Comparison of ENCODE assay signal across 28 mouse cellular contexts in the genomic region with DNA sequence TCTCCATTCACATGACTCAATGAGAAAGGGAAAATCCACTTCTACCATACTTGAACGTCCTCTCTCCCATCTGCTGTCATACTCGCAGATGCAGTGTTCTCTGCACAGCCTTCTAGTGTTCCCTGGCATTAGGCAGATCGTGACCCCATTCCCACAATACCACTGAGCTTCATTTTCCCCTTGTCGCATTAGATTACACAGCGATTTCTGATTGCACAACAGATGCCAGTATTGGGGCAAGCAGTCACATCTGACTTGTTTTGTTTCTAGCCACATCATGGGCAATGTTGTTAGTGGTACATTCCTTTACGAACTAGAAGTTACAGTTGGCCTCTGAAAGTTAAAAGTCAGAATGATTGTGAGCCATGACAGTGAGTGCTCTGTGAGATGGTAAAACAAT.
A peak's percentile ranks its signal among the peaks of the same experiment; 100 is the strongest.
DNase-seq lines count a peak whose midpoint lies in the region; ATAC-seq and TF ChIP-seq lines count a peak whose summit lies in the region.
"Had no signal": no experiment of that assay in that cellular context is flagged by ENCODE, and none has a peak within 500 bp of the region (broad histone marks: within the 10 kb centered on the region; RNA-seq: fewer than 3 reads in every experiment).

No protein-coding gene starts in this region.

- H3K36me3 ChIP-seq in embryonic facial prominence, embryonic 14.5 days (ENCODE audit: control insufficient read depth, insufficient read depth, low read length), result no peaks in the 10 kb centered on the region
- no peaks in the 10 kb centered on the region for H3K36me3 ChIP-seq in embryonic facial prominence, embryonic 10.5 days (replicated peaks)
- no peaks in the 10 kb centered on the region for H3K36me3 ChIP-seq in liver, postnatal 0 days (replicated peaks; ENCODE audit: insufficient read depth, low read length)
- H3K36me3 ChIP-seq: forebrain, embryonic 15.5 days; heart, embryonic 15.5 days; liver, embryonic 13.5 days; neural tube, embryonic 13.5 days had no signal

- no peak overlapping the region for H3K4me3 ChIP-seq in embryonic facial prominence, embryonic 14.5 days (ENCODE audit: low read depth, low read length)
- no peak overlapping the region for H3K4me3 ChIP-seq in embryonic facial prominence, embryonic 10.5 days
- no peak overlapping the region for H3K4me3 ChIP-seq in liver, postnatal 0 days (ENCODE audit: low read depth, low read length)
- H3K4me3 ChIP-seq: forebrain, embryonic 15.5 days; heart, embryonic 15.5 days; liver, embryonic 13.5 days; megakaryocyte, embryonic 14.5 days; neural tube, embryonic 13.5 days had no signal

- no peak for TF ChIP-seq EP300 in liver, postnatal 0 days (IDR thresholded peaks at IDR 0.05; ENCODE audit: low read depth)

- TF ChIP-seq CTCF in liver, postnatal 0 days (IDR thresholded peaks at IDR 0.05; ENCODE audit: low read depth), result no peak

- no peak overlapping the region for H3K4me2 ChIP-seq in embryonic facial prominence, embryonic 14.5 days (ENCODE audit: low read depth, low read length)
- no peak overlapping the region for H3K4me2 ChIP-seq in liver, postnatal 0 days (ENCODE audit: low read depth, low read length)
- H3K4me2 ChIP-seq: forebrain, embryonic 15.5 days; heart, embryonic 15.5 days; hindbrain, embryonic 14.5 days; liver, embryonic 13.5 days; lung, embryonic 14.5 days; neural tube, embryonic 13.5 days had no signal

- no peak overlapping the region; the same call in 1 of the 2 replicates for H3K27ac ChIP-seq in embryonic facial prominence, embryonic 14.5 days (replicated peaks; ENCODE audit: low read depth, low read length)
- H3K27ac ChIP-seq in embryonic facial prominence, embryonic 10.5 days (replicated peaks), result no peak overlapping the region
- no peak overlapping the region for H3K27ac ChIP-seq in liver, postnatal 0 days (ENCODE audit: low read depth)
- H3K27ac ChIP-seq: forebrain, embryonic 15.5 days; heart, embryonic 15.5 days; hindbrain, embryonic 14.5 days; kidney, postnatal 0 days; liver, embryonic 13.5 days; neural tube, embryonic 13.5 days had no signal

- no peaks in the 10 kb centered on the region for H3K27me3 ChIP-seq in embryonic facial prominence, embryonic 14.5 days (replicated peaks; ENCODE audit: control insufficient read depth, insufficient read depth, low read length)
- no peaks in the 10 kb centered on the region for H3K27me3 ChIP-seq in embryonic facial prominence, embryonic 10.5 days (replicated peaks; ENCODE audit: low read depth, poor library complexity, severe bottlenecking)
- H3K27me3 ChIP-seq in liver, postnatal 0 days (ENCODE audit: insufficient read depth, low read length), result no peaks in the 10 kb centered on the region
- H3K27me3 ChIP-seq: forebrain, embryonic 15.5 days; liver, embryonic 13.5 days; neural tube, embryonic 13.5 days had no signal

- peak; percentile 58; the same call in 1 of the 2 replicates for ATAC-seq in embryonic facial prominence, embryonic 14.5 days (ENCODE audit: low read depth)
- ATAC-seq in liver, postnatal 0 days, result peak; percentile 35
- ATAC-seq: CD4-positive, CD25-positive, alpha-beta regulatory T cell, adult 4 months; forebrain, embryonic 15.5 days had no signal

- H3K9ac ChIP-seq in embryonic facial prominence, embryonic 14.5 days (ENCODE audit: low read depth, low read length), result no peak overlapping the region
- H3K9ac ChIP-seq in liver, postnatal 0 days (replicated peaks), result no peak overlapping the region
- H3K9ac ChIP-seq: forebrain, embryonic 15.5 days; heart, embryonic 15.5 days; hindbrain, embryonic 14.5 days; liver, embryonic 13.5 days; lung, embryonic 14.5 days; neural tube, embryonic 13.5 days had no signal

- H3K4me1 ChIP-seq in embryonic facial prominence, embryonic 14.5 days (ENCODE audit: control insufficient read depth, insufficient read depth, low read length), result peaks cover 4% of the 10 kb centered on the region; the same call in 1 of the 2 replicates
- no peaks in the 10 kb centered on the region for H3K4me1 ChIP-seq in embryonic facial prominence, embryonic 10.5 days
- H3K4me1 ChIP-seq in liver, postnatal 0 days (ENCODE audit: insufficient read depth), result peaks cover 8% of the 10 kb centered on the region; the same call in 1 of the 2 replicates
- H3K4me1 ChIP-seq: megakaryocyte, embryonic 14.5 days; neural tube, embryonic 13.5 days had no signal

- no peak for DNase-seq in embryonic facial prominence, embryonic 14.5 days (ENCODE audit: low spot score)
- no peak for DNase-seq in embryonic facial prominence, embryonic 10.5 days (ENCODE audit: low spot score)
- no peak for DNase-seq in liver, postnatal 0 days
- DNase-seq in liver, result no peak
- peak; percentile 62 for DNase-seq in adipocyte (ENCODE audit: low spot score)
- DNase-seq in retina, embryonic 14.5 days (ENCODE audit: low spot score), result peak; percentile 81
- DNase-seq in ovary, postnatal 14 days (ENCODE audit: low spot score), result no peak
- no peak for DNase-seq in spleen, adult 12 weeks (ENCODE audit: low spot score)
- DNase-seq: adrenal gland, postnatal 10 days; cerebellum, adult 2 months; cerebellum, postnatal 36 days; embryo, embryonic 11 days; gastrocnemius, postnatal 25 days; heart, postnatal 36 days; kidney, adult 2 months; layer of hippocampus, adult 9-11 months; left cerebral cortex, postnatal 4 days; liver, embryonic 13.5 days; lung, embryonic 14.5 days; right cerebral cortex, postnatal 14 days; spleen, adult 18-20 months had no signal

- no peaks in the 10 kb centered on the region for H3K9me3 ChIP-seq in embryonic facial prominence, embryonic 14.5 days (ENCODE audit: control insufficient read depth, low read length)
- no peaks in the 10 kb centered on the region for H3K9me3 ChIP-seq in embryonic facial prominence, embryonic 10.5 days
- no peaks in the 10 kb centered on the region for H3K9me3 ChIP-seq in liver, postnatal 0 days (ENCODE audit: low read length)
- H3K9me3 ChIP-seq: forebrain, embryonic 15.5 days; heart, embryonic 15.5 days; liver, embryonic 13.5 days; megakaryocyte, embryonic 14.5 days; neural tube, embryonic 13.5 days had no signal

- 70% methylated on average over 6 of the region's 6 CpGs for WGBS in embryonic facial prominence, embryonic 14.5 days
- 81% methylated on average over 6 of the region's 6 CpGs for WGBS in embryonic facial prominence, embryonic 10.5 days
- WGBS in liver, postnatal 0 days (ENCODE audit: insufficient replicate concordance), result 66% methylated on average over 6 of the region's 6 CpGs

Comparison
In these comparisons a context has a peak if more than half of its experiments do, and no peak if none do; other contexts are left out.
1. DNase-seq: peak in adipocyte (single experiment) and retina, embryonic 14.5 days (single experiment); none in embryonic facial prominence, embryonic 14.5 days (single experiment), embryonic facial prominence, embryonic 10.5 days (single experiment), liver, postnatal 0 days (single experiment), liver (single experiment), ovary, postnatal 14 days (single experiment) and spleen, adult 12 weeks (single experiment).